Mouse (Mus musculus) lung, adult 18-20 months (tissue): ENCODE data around the gene Fry.

ENCODE experiments used
- DNase-seq, 2 experiments: peaks; one replicate each; pipeline ENCODE4 v3.0.0; 2022; ENCODE audit warnings: mixed read lengths in 2 of 2

Gene Fry

DNA sequence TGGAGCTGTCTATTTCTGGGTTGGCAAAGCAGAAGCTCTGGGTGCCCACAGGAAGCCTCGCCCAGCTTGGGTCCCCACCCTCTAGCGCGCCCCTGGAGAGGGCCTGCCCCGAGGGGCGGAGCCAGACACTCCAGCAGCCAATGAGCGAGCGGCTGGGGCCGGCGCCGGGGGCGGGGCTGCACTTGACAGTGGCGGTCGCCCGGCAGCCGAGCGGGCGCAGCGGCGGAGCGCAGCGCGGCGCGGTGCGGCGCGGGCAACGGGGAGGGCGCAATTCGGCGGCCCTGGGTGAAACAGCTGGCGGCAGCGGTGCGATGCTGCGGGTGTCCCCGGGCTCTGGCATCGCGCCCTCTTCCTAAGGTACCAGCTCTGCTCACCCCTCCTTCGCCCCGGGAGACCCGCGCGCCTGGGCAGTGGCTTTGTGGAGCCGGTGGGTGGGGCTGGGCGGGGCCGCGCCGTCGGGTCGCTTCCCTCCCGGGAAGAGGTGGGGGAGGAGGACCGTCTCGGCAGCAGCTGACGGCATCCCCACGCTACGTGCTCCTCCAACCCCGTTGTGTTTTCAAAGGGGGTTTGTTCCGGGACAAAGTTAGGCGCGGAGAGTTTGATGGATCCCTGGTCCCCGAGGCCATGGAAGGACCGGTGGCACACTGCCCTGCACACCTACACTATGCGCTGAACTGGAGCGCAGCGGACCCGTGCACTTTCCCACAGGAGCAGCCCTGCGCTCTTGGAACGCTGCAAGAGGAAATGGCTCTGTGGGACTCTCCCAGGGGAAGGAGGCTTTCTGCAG, at the start of gene Fry:
Gene Fry (plus strand): TSS at position 191 of the 787 bp plus-strand sequence.
- peak; percentile 95 to 96 for DNase-seq

DNA sequence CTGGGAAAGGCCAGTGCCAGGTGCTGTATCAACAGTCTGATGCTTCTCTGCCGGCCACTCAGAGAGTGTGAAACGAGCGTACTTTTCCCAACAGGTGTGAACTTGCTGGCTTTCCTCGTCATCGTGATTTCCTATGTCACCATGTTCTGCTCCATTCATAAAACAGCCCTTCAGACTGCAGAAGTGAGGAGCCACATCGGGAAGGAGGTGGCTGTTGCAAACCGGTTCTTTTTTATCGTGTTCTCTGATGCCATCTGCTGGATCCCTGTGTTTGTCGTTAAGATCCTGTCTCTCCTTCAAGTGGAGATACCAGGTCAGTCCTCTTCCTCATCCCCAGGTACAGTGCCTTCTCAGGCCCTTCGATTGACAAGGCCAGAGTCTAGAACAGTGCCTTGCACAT, 48.4 kb upstream of the Fry start:
- no peak for DNase-seq

DNA sequence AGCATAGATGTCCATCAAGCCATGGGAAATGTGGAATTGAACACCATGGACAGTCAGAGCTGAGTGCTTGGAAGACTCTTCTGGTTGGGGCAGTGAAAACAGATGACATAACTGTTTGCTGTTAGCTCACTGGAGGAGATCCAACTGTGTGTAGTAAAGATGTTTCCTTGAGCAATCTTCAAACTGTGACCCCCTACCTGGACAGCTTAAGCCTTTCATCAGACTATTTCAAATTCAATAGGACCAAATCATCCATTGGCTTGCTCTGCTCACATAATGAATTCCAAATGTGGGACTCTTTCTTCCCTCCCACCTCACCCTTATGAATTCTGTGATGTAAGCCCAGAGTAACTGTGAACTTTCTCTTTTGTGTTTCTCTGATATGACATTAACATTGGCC, 46.7 kb upstream of the Fry start:
- no peak for DNase-seq

DNA sequence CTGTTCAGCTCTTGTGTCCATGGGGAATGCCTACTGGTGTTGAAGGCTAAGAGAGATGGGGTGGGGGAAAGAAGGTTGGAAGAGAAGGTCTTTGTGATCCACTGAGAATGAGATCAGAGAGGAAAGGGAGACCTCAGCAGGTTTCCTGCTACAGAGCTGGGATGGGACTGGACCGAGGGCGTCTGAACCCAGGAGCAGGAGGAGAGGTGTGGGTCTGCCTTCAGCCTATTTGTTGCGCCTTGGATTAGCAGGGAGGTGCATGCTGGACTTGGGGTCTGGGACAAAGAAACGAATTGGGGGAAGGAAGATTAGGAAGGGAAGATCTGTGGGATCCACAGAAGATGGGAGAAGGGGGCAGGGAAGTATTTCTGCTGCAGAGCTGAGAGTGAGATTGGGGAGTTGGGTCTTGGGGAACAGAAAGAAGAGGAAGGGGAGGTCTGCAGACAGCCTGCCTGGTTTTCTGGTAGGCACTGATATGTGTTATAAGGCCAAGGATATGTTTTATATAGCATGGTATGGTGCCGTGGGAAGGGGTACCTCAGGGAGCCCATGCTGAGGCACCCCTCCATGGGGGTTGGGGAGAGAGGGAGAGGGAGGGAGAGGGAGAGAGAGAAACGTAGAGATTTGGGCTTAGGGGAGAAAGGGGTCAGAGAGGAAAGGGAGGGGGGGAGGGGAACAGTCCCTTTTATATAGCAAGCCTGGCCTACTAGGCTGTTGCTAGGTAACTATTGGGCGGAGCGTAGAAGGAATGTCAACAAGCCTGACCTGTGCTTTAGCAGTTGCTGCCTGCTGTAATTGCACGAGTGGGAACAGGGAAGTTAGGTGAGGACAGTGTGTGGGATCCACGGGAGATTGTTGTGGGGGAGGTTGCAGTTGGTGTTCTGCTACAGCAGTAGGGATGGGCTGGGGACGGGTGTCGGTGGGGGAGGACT, 38.3 kb upstream of the Fry start:
- peak in 1 of 2 experiments; percentile 44 for DNase-seq

DNA sequence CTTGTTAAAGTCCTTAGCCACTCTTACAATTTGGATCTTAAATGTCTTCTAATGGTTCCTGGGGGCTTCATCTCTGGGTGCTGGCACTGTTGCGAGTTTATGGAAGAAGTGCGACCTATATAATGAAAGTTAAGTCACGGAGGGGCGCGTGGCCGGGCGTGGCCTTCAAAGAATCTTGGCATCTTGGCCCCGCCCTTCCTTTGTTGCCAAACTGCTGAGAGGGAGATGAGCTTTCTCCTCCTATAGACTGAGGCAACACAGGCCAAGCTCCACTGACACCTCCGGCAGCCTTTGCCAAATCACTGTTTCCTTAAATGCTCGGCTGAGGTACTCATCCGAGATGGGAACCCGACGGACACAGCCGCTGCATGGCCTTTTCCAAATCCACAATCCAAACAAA, 35.7 kb upstream of the Fry start:
- DNase-seq = no peak

DNA sequence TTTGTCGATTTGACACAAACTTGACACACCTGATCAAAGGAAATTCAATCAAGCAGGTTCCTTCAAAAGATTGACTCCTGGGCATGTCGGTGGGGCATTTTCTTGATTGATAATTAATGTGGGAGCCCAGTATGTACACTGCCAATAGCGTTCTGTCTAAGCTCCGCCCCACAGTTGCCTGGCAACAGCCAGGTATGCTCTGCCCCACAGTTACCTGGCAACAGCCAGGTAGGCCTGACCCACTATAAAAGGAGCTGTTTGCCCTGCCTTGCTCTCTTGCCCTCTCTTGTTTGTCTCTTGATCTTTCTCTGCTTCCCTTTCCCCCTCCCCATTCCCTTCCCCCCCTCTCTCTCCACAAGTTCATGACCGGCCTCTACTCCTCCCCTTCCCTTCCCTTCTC, 35.3 kb upstream of the Fry start:
- peak; percentile 7 to 45 for DNase-seq

DNA sequence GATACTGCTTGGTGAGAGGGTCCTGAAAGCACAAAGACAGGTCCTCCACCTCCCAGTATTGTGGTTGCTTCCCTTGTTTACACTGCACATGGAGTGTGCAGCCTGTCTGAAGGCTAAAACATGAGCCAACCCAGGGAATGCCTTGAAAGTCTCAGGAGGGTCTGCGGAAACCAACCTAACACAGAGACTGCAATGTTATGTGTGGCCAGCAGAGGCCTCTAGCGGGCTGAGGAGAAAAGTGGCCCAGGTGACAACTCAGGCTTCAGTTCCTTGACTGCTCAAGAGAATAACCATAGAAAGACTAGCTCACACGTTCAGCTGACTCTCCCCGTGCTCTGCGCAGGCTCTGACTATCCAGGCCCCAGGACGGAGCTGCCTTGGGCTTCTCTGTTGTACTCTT, 20.8 kb upstream of the Fry start:
- DNase-seq = peak; percentile 16 to 32

DNA sequence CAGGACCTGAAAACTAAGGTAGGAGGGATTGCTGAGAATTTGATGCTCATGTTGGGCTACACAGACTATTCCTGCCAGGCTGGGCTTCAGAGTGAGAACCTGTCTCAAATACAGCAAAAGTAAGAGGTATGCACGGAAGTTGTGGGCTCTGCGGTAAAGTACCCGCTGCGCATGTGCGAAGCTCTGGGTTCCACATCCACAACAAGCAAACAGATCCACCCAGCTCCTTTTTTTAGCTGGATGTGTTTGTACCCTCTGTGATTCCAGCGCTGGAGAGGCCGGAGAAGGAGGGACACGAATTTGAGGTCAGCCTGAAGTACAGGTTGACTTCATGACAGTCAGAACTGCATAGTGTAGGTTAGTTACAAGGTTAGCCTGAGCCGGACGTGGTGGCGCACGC, 19.7 kb upstream of the Fry start:
- no peak for DNase-seq

DNA sequence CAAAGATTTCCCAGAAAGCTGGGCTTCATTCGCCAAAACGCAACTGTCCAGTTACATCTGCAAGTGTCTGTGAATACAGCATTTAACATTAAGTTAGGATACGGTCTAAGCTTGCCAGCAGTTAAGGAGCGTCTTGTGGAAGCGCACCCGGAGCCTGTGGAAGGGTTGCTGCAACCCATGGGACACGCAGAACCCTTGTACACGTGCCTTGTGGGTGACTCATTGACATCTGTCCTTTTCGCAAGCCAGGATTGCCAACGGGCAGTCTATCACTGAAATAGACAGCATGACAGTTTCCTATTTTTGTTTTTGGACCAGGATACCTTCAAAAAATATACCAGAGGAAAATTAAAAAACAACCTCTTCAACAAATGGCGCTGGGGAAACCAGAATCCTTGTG, 16.7 kb upstream of the Fry start:
- DNase-seq = no peak

DNA sequence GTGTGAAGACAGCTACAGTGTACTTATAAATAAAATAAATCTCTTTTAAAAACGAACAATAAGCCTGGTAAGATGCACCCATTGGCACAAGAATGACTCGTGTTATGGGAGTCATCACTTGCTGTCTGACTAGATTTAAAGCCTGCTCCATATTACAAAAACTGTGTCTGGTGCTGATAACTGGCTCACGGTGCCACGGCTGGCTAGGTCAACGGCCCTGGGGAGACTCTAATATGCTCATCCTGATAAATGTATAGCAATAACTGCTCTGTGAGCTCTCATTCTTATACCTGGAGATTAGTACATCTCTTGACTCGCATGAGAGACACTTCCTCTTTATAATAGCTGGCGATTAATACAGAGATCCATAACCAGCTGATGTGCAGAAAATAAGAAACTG, 12.1 kb upstream of the Fry start:
- no peak for DNase-seq

DNA sequence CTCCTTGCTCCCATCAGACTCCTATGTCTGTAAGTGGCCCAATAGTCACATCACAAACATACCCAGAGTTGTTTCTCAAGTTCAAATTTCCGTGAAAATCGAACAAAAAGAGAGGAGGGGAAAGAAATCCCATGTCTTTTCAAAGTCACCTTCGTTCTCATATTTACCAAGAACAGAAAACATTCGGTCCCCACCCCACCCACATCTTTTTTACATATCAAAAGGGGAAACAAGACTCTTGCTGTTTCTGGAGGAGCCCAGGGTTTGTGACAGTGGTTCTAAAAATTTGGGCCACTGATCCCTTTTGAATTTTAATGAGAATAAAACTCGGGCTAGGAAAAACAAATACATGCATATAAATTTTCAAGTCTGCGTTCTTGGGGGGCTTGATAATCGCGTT, 7.2 kb upstream of the Fry start:
- no peak for DNase-seq

DNA sequence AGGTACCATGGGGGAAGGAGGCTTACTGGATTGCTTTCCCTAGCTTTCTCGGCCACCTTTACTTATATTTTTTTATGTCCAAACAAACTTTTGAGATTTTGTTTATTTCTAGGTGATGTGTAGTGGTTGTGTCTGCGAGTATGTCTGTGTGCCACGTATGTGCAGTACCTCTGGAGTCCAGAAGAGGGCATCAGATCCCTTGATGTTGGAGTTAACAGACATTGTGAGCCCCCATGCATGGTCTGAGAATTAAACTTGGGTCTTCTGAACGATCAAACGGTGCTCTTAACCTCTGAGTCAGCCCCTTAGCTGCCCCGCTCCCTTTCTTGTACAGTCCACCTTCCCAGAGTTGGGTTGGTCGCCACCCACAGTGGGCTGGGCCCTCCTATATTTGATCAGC, 4.4 kb upstream of the Fry start:
- DNase-seq = no peak

DNA sequence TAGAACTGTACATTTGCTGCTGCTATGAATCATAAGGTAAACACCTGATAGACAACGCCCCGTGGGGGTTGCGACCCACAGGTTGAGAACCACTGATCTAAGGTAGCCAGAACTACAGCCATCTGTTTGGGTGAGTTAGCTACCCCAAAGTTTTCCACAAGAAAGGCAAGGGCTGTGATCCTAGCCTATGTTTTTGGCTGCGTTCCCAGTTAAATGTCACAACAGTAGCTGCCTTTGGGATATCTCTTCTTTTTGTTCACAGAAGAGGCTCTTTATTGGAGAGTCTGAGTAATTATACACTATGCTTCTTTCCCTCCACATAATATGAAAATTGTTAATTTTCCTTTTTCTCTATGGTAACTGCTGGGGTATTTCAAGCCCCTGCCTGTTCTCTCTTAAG, 3.7 kb upstream of the Fry start:
- no peak for DNase-seq

DNA sequence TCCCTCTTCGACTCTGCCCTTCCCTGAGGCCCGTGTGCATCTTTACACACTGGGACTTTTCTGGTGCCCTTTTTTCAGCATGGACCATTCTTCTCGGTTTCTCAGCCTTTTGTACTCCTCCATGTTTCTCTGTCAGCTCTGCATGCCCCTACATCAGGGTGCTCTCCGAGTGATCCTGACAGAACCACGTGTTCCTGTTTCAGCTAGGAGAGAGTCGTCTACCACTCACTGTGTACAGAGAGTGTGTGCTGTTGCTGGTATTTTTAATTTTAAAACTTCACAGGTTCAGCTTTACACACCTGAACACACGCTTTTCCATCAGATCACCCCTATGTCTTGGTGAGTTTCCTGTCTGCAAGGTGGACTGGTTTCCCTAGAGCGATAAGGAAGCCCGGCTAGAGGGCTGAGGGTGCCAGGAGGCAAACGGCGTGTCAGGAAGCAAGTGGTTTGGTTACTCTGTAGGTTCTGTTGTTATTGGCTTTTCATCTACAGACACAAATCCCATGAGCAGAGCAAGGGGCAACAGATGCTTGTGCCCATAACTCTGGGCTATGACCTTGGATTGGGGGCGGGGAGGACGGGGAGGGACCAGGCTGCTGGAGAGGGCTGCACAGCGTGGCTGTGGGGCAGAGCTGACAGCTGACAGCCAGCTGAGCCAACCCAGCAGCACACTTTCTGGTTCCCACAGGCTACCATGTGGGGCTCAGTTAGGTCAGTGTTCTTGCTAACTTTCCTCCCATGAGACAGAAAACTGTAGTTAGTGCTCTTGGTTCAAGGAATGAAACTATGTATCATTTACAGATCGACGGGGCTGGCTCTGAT, 3.0 kb upstream of the Fry start:
- DNase-seq = no peak

DNA sequence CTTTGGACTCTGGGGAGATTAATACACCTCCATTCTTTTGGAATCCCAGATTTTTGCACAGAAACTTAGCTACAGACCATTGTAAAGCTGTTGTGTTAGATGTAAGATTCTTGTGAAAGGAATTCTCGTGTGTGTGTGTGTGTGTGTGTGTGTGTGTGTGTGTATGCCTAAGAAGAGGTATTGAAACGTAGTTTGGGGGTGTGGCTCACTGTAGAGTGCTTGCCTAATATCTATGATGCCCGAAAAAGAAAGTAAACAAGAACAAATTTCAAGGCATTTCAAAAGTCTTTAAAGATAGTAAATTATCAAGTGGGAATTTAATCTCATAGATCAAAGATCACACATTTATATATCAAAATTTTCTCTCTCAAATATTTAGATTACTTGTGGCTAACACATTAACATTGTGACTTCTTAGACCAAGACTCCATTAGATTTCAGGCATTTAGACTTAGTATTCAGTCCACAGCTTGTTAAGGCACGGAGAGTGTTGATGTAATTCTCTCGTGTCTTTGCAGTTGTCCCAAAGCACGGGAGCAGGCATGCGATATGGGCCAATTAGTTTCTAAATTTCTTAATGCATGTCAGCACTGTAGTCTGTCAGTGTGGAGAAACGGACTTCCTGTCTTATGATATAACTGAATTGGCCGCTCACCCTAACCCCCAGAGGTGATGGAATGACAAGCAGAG, 2.1 kb upstream of the Fry start:
- no peak for DNase-seq

DNA sequence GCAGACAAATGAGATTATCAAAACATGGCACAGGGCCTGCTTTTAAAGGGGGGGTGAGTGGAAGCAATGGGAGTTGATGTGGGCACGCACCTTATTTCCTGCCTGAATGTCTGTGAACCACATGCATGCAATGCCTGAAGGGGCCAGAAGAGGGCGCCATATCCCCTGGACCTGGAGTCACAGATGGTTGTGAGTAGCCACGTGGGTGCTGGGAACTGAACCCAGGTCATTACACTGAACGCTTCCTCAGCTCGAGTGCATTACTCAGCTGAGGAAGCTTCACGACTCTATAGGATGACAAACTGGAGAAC, 1.6 kb upstream of the Fry start:
- DNase-seq = no peak

DNA sequence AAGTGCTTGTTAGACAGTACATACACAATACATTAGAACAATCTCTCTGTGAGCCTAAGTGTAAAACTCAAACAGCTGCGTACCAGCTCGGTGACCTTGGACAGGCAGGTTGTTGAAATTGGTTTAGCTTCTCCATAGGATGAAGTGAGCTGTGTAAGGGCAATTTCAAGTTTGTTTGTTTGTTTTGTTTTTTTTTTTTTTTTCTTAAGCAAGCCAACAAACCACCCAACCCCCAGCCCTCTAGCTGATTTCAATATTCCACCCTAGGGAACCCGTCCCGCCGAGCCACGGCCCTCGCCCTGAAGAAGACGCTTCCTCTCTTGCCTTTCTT, 356 bp upstream of the Fry start:
- no peak for DNase-seq

DNA sequence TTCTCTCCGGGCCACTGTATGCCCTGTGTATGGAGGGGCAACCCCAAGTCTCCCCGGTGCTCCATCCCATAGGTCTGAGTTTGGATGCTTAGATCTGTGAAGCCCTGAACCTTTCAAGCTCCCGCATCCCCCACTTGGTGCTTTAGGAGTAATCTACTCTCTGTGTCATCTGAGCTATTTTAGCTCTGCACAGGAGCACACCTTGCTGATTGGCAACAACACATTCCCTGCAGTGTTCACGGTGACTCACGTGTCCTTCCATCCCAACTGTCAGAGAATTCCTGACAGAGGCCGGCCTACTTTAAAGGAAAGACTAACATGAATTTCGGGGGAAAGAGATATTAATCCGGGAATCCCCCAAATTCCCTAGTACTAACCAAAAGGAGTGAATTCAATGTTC, 2.2 kb downstream of the Fry start:
- no peak for DNase-seq

DNA sequence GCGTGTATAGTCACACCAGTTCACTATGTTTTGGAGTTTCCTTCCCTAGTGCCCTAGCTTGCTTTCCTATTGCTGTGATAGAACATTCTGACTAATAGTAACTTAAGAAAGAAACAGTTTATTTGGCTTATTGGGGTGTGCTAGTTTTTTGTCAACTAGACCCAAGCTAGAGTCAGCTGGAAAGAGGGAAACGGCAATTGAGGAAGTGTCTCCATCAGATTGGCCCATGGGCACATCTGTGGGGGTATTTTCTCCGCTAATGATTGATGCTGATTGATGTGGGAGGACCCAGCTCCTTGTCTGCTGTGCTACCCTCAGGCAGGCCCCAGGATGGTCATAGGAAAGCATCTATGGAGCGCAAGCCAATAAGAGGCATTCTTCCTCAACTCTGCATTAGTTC, 3.6 kb downstream of the Fry start:
- no peak for DNase-seq

DNA sequence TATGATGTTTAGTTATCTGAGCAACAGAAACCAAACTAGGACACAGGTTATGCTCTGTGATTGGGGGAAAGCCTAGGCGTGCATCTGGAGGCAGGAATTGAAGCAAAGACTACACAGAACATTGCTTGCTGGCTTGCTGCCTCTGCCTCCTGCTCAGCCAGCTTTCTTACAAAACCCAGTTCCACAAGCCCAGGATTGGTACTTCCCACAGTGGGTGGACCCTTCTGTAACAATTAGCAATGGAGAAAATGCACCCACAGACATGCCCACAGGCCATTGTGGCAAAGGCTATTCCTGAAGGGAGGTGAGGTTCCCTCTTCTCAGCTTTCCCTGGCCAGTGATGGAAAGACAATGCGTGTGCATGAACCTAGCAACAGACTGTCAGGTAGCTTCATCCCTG, 4.1 kb downstream of the Fry start:
- peak in 1 of 2 experiments; percentile 23 for DNase-seq

DNA sequence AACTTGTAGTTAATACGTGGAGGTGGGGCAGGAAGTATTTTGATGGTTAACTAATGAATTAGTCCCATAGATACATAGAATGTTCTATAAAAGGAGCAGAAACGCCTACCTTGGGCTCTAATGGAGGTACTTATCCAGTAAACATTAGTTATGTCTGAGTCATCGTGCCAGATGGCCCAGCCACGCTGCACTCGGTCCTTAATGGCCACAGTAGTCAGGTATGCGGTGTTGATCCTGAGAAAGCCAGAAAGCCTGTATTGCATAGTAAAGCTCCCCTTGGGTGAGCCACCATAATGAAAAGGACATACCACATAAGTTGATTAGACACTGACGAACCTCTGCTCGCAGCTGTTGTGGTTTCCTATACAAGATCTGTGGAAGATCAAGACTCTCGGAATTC, 7.5 kb downstream of the Fry start:
- no peak for DNase-seq

DNA sequence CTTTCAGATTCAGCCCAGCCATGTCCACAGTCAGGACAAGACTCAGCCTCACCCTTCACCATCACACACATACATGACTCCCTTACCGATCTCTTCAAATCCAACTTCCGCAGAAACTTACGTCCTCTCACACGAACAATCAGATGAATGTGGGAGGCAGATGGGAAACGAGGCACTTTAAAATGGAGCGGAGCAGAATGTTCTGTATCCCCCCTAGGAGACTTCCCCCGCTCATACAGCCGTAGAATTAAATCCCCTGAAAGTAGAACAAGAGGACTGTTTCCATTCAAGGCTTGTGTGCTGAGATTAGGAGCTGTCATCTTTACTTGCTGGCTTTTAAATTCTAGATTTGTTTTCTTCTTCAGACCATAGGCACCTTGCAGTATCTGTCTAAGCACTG, 10.0 kb downstream of the Fry start:
- DNase-seq = no peak

DNA sequence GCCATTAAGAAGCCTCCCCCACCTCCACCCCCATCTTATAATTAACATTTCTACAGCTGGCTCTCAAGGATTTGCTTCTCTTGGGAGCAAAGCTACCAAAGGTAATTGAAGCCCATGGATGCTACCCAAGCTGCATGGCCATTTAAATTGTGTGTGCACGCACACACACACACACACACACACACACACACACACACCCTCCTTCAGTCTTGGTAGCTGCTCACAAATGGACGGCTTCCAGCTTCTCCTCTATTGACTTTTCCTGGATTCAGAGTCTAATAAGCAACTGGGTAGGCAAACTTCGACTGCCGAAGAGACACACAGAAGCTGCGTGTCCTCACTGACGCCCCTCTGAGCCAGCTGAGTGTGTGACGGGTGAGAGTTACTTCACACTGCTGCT, 11.7 kb downstream of the Fry start:
- no peak for DNase-seq
